Mouse (Mus musculus) splenic B cell, adult 2 months (primary cell): ENCODE results near the gene Plk1.

Experiments
- DNase-seq: peaks from one replicate; pipeline ENCODE4 v3.0.0-alpha.2; 2011; ENCODE audit warnings: low read depth, low spot score
- H3K27me3 ChIP-seq: 2 replicates; pipeline ENCODE4 v1.6.1; 2012; ENCODE audit warnings: mild to moderate bottlenecking, low read length, moderate library complexity, mixed read lengths; ENCODE audit not compliant: control insufficient read depth, poor library complexity, insufficient read depth, severe bottlenecking
- H3K36me3 ChIP-seq: 2 replicates; pipeline ENCODE4 v1.6.1; 2012; ENCODE audit warnings: mild to moderate bottlenecking, low read length, moderate library complexity, mixed read lengths; ENCODE audit not compliant: control insufficient read depth, poor library complexity, insufficient read depth, severe bottlenecking

The Plk1 gene

DNA sequence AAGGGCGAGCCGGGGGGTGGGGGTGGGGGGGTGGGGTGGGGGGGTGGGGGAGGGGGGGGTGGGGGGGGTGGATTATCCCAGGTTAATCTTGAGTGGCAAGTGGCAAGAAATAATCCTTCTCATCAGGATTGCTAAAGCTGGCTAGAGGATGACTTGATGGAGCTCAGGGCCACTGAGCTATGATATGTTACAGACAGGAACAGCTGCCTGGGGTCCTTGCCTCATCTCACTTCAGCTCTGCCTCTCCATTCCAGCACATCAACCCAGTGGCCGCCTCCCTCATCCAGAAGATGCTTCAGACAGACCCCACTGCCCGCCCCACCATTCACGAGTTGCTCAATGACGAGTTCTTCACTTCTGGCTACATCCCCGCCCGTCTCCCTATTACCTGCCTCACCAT is 4.5 kb downstream of the Plk1 start:
- Histone ChIP-seq H3K27me3 (no peaks in the 10 kb centered on the region), H3K36me3 (no peaks in the 10 kb centered on the region)
- no peak for DNase-seq

DNA sequence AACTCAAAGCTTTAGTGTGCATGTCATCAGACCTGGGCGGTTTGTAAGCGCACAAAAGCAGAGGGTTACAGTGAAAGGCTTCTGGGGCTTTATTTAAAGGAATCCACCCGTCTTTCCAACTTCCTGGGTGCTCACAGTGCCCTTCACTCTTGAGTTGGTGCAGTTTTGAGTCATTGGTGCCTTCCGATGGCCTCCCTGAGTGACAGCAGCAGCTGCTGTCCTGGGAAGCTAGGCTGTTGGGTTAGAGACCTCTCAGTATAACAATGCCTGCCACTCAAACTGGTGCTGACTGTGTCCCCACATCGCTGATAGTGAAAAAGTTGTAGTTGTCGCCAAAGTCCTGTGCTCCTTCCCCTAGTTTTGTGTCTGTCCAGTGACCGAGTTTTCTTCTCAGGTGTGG is 8.0 kb downstream of the Plk1 start:
- no peak for DNase-seq
- no peaks in the 10 kb centered on the region for H3K27me3 ChIP-seq

DNA sequence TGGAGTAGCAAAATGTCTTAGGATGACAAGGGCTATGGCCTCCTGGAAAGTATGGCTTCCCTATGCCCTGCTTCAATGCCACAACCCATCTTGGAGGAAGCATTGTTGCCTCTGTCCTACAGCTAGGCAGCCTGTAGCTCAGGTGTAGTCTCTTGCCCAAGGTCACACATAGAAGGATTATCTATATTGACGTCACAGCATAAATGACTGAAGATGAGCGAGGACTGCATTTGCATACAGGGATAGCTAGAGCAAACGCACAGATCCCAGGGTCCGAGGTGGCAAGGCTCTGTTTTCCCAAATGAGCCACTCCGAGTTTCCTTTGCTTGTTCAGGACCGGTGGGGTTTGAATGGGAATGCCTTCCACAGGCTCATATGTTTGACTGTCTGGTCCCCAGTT is 11.5 kb downstream of the Plk1 start:
- Histone ChIP-seq H3K27me3 (no peaks in the 10 kb centered on the region), H3K36me3 (no peaks in the 10 kb centered on the region)
- no peak for DNase-seq

More for the DNA sequence above, 8.0 kb downstream of the Plk1 start:
- no peaks in the 10 kb centered on the region for H3K36me3 ChIP-seq

DNA sequence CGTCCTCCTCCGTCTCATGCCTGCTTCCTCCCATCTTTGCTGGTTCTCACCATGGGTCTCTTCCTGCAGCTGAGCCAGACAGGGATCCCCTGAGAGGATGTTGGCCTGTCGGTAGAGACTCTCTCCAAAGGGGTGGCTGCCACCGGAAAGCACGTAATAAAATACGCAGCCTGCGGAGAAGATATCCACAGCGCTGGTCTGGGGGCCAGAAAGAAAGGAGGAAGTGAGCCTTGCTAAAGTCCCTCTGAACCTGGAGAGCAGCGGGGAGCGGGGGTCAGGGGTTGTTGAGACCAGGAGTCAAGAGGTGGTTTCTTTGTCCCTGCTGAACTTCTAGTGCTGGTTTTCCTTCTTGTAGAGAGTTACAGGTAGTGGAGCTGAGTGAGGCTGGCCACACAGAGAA is 12.4 kb downstream of the Plk1 start:
- no peak for DNase-seq
- Histone ChIP-seq H3K27me3 (no peaks in the 10 kb centered on the region), H3K36me3 (no peaks in the 10 kb centered on the region)

DNA sequence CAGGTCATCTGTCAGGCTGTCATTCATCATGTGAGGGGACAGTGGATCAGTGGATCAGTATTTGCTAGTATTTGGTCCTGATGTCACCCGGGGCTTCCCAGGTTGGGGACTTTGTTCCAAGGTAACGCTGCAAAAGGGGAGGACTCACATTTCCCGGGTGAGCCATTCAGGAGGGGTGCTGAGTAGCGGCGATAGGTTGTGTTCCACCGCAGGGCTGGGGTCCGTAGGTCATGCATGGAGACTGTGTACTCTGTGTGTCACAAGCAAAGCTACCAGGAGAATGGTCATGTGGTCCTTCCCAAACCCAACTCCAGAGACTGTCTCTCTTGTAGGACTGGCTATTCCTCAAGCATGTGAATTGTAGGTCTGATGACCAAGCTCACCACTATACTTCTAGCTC is 21.5 kb downstream of the Plk1 start:
- Histone ChIP-seq H3K27me3 (no peaks in the 10 kb centered on the region), H3K36me3 (no peaks in the 10 kb centered on the region)
- DNase-seq = no peak

DNA sequence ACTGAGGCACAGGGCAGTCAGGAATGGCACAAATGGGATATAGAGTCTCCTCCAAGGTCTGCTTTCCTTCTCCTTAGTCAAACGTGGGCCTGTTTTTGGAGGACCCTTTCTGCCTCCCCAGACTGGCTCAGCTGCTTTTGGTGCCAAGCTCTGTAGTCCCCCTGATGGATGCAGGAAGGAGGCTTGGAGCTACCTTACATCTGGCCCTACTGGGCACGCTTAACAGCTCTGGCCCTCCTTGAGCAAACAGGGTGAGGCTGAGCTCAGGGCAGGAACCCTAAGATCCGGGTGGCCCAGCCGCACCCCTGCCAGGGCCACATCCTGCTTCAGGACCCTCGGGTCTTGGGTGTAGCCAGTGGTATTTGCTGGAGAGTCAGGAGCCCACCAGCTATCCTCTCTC is 25.3 kb downstream of the Plk1 start:
- no peak for DNase-seq
- Histone ChIP-seq H3K36me3 (no peaks in the 10 kb centered on the region), H3K27me3 (no peaks in the 10 kb centered on the region)

DNA sequence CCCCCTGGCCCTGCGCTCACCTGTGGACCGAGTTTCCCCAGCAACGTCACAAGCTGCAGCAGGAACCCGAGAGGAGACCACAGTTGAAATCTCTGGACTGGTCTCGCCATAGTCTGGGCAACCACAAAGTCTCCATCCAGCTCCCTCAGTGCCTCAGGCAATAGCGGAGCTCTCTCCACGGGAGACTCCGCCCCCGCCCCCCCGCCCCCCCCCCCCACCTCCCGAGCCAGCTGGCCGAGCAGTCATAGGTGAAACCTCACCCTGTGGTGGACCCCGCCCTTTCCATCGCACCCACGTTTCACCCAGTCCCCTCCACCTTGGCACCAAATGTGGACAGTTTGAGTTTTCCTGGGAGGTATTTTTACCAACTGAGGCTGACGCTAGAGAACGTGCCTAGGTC is 26.8 kb downstream of the Plk1 start, which contains the start of gene Ern2:
Gene Ern2, minus strand, starts transcription at position 165 of the 400 bp plus-strand sequence.
- DNase-seq = no peak
- Histone ChIP-seq H3K27me3 (no peaks in the 10 kb centered on the region), H3K36me3 (no peaks in the 10 kb centered on the region)

DNA sequence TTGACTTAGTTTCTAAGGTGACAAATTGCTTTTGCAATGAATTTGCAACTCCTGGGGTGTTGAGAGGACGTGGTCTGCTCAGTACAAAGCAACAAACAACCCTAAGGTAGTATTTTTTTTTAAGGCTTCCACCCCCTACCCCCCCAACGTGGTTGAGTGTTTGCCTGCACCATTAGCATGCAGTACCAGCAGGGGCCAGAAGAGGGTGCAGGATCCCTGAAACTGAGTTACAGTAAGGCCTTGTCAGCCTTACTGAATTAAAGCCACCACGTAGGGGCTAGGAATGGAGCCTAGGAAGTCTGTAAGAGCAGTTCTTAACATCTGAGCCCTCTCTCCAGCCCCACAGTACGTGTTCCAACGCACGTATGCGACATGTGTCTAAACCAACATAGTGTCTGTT is 30.2 kb downstream of the Plk1 start:
- DNase-seq = peak; percentile 79
- Histone ChIP-seq H3K36me3 (no peaks in the 10 kb centered on the region), H3K27me3 (no peaks in the 10 kb centered on the region)

DNA sequence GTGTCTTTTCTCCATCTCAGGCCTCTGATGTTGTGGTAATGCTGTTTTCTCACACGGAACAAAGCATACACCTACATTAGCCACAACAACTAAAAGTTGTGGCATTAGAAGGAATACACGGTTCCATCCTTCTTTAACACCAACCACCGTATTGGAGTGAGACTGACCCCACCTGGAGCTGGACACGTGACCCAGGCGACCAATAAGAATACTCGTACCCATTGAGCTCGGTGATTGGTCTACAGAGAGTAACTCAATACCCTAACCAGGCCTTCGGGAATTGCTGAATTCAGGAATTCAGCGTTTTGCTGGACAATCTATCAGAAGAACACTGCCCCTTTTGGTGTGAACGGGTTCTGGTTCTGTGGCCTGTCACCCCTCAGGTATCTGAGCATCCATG is 31.9 kb downstream of the Plk1 start:
- no peaks in the 10 kb centered on the region for H3K27me3 ChIP-seq
- H3K36me3 ChIP-seq = no peaks in the 10 kb centered on the region
- DNase-seq = no peak

DNA sequence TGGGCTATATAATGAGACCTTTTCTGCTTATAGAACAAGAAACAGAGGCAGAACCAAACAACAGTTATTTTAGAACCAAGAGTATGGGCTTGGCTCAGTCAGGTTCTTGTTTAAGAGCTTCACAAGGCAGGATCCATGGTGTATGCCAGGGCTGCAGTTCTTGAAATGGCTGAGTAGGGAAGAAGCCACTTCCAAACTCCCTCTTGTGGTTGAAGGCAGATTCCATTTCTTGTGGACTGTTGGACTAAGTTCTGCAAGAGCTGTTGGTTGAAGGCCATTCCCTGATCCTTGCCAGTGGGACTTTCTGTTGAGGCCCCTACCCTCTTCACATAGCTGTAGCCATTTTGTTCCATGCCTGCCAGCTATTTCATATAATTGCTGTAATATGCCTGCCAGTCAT is 34.7 kb downstream of the Plk1 start:
- Histone ChIP-seq H3K27me3 (no peaks in the 10 kb centered on the region), H3K36me3 (no peaks in the 10 kb centered on the region)
- no peak for DNase-seq

DNA sequence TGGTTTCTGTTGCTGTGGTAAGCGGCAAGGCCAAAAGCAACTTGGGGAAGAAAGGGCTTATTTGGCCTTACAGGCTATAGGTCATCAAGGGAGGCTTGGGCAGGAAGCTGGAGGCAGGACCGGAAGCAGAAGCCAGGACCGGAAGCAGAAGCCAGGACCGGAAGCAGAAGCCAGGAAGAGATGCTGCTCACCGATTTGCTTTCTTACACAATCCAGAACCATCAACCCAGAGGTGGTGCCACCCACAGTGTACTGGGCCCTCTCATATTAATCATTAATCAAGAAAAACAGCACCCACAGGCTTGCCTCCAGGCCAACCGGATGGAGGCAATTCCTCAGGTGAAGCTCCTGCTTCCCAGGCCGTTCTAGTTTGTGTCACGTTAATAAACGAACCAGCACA is 37.5 kb downstream of the Plk1 start:
- DNase-seq = no peak
- no peaks in the 10 kb centered on the region for H3K27me3 ChIP-seq
- no peaks in the 10 kb centered on the region for H3K36me3 ChIP-seq

DNA sequence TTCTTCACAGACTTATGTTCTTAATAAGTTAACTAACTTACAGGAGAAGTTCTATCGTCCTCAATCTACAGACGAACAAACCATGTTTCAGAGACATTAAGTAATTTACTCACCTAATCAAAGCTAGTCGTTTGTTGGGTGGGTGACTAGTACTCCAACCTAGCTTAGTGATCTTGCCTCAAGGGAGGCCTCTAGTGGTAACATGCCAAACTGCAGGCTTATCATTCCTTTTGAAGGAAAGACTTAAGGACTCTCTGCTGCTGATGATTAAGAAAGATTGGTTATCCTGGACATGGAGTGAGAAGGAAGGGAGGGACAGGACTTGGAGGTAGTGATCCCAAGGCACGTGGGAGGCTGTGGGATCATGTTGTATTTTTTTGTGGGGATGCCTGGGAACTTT is 38.1 kb downstream of the Plk1 start:
- Histone ChIP-seq H3K27me3 (no peaks in the 10 kb centered on the region), H3K36me3 (no peaks in the 10 kb centered on the region)
- peak; percentile 81 for DNase-seq

DNA sequence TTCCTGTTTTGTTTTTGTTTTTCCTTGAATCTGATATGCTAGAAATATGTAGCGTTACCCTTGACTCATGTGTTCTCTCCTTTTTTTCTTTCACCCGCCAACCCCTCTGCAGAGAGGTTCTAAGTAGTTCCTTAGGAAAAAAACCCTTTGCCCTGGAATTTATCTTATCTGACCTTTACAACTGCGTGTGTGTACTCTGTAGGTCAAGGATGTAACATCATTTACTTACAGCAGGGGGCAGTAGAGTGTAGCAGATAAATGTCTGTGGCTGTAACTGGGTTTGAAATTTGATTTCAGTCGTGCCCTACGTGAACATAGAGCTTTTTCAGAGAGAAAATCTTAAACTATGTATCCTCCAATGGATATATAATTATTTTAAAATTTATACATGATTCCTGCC is 40.1 kb downstream of the Plk1 start:
- H3K27me3 ChIP-seq = no peaks in the 10 kb centered on the region
- DNase-seq = peak; percentile 64
- no peaks in the 10 kb centered on the region for H3K36me3 ChIP-seq

DNA sequence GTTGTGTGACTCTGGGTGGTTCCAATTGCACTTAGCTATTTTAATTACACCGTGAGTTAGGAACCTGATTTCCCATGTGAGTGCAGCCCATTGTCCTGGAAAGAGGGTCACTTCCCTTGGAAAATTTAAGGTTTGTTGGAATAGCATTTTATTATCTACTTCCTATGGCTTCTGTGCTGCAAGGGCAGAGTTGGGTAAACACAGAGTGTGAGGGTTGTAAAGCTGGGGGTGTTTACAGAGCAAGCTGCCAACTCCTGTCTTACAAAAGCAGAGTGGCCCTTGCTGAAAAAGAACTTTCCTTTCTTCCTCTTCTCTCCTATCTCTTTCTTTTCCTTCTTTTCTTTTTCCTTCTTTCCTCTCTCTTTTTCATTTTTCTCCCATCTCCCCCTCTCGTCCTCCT is 44.7 kb downstream of the Plk1 start:
- no peaks in the 10 kb centered on the region for H3K36me3 ChIP-seq
- no peak for DNase-seq
- H3K27me3 ChIP-seq = peaks cover 1% of the 10 kb centered on the region

DNA sequence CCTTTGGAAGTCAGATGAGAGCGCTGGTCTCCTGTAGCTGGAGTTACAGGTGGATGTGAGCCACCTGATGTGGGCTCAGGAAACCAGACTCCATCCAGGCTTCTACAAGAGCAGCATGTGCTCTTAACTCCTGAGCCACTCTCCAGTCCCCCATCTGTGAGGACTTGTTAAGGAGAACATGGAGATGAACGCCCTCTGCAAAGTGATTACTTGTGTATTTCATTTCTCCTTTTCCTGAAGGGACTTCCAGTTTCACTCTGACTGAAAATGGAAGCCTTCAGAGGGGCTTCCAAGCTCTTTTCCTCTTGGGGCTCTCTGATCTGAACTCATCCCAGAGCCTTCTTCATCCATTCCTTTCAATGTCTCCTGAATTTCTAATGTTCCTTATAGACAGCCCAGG is 46.9 kb downstream of the Plk1 start:
- H3K36me3 ChIP-seq = no peaks in the 10 kb centered on the region

DNA sequence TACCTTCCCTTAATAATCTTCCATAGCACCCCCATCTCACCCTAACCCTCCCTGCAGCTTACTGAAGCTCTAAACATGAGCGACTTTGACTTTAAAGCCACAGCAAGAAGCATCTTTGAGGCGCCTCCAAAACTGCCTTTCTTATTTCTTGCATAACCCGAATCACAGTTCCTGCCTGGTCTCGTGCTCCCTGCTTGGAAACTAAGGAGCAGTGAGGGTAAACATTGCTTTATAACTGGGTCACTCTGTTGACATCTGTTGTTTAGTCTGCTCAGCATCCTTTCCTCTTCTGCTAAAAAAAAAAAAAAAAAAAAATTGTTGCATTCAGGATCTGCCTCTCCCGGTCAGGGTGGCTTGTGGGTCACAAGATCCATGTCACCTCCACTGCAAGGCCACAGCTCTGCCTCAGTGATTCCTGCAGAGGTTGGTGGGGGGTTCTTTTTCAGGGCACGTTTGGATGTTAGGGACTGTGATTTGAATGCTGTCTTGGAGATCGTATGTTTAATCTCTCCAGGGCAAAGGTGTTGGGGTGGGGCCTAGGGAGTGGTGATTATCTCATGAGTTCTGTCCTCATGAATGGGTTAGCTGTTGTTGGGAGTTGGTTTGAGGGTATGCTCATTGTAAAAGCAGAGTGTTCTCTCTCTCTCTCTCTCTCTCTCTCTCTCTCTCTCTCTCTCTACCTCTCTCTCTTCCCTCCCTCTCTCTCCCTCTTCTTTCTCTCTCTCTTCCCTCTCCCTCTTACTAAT is 49.2 kb downstream of the Plk1 start:
- no peaks in the 10 kb centered on the region for H3K36me3 ChIP-seq
- no peak for DNase-seq
- H3K27me3 ChIP-seq = peaks cover 1% of the 10 kb centered on the region

More for the DNA sequence above, 46.9 kb downstream of the Plk1 start:
- peaks cover 1% of the 10 kb centered on the region for H3K27me3 ChIP-seq
- DNase-seq = no peak
